In genomic region chr12:119402273-119402672, GRCm38 (mm10) we compare ENCODE assay signal across 19 mouse cellular contexts.
"Had no signal": no experiment of that assay in that cellular context is flagged by ENCODE, and none has a peak within 500 bp of the region (broad histone marks: within the 10 kb centered on the region; RNA-seq: fewer than 3 reads in every experiment).

No protein-coding gene starts in this region.

- H3K9me3 ChIP-seq: megakaryocyte, embryonic 14.5 days; midbrain, embryonic 10.5 days; midbrain, embryonic 12.5 days; neural tube, embryonic 13.5 days; neural tube, embryonic 15.5 days; stomach, embryonic 15.5 days had no signal

- ATAC-seq: midbrain, embryonic 16.5 days had no signal

- DNase-seq: lung, embryonic 14.5 days; lung, postnatal 4 days; midbrain, embryonic 14.5 days; right cerebral cortex, adult 18-20 months; right cerebral cortex, postnatal 25 days; right cerebral cortex, postnatal 4 days; spleen, adult 18-20 months; thymus, adult 2 months; thymus, postnatal 25 days; thymus, postnatal 4 days had no signal

- H3K27ac ChIP-seq: midbrain, embryonic 10.5 days; midbrain, embryonic 12.5 days; neural tube, embryonic 13.5 days; neural tube, embryonic 15.5 days; stomach, embryonic 15.5 days; stomach, postnatal 0 days had no signal

- H3K4me2 ChIP-seq: lung, embryonic 14.5 days; midbrain, embryonic 12.5 days; neural tube, embryonic 13.5 days; neural tube, embryonic 15.5 days; stomach, embryonic 15.5 days had no signal

- H3K27me3 ChIP-seq: megakaryocyte, embryonic 14.5 days; midbrain, embryonic 12.5 days; neural tube, embryonic 13.5 days; neural tube, embryonic 15.5 days; stomach, embryonic 15.5 days had no signal

- H3K4me3 ChIP-seq: megakaryocyte, embryonic 14.5 days; midbrain, embryonic 10.5 days; midbrain, embryonic 12.5 days; myocyte; neural tube, embryonic 13.5 days; neural tube, embryonic 15.5 days; stomach, embryonic 15.5 days had no signal

- H3K9ac ChIP-seq: lung, embryonic 14.5 days; midbrain, embryonic 12.5 days; neural tube, embryonic 13.5 days; neural tube, embryonic 15.5 days; stomach, embryonic 15.5 days had no signal

- H3K4me1 ChIP-seq: megakaryocyte, embryonic 14.5 days; midbrain, embryonic 10.5 days; midbrain, embryonic 12.5 days; neural tube, embryonic 13.5 days; neural tube, embryonic 15.5 days; stomach, embryonic 15.5 days had no signal

- H3K36me3 ChIP-seq: midbrain, embryonic 10.5 days; midbrain, embryonic 12.5 days; neural tube, embryonic 13.5 days; neural tube, embryonic 15.5 days; stomach, embryonic 15.5 days had no signal
